Mouse (Mus musculus) heart, embryonic 11.5 days (tissue): Measurements from ENCODE around the gene Mcts2. TPM values are rescaled to one million over a fixed set of nuclear protein-coding genes. Genes with fewer than 3 reads are reported as not detected.
A peak's percentile ranks its signal among the peaks of the same experiment; 100 is the strongest.

Experiments
- ATAC-seq: fragments of 200-750 bp; cut with Nextera tagmentation; replicated peaks from 2 replicates; pipeline ENCODE4 v1.8.0; 2017; ENCODE audit warnings: moderate library complexity; ENCODE audit not compliant: insufficient number of reproducible peaks, low FRiP score, low TSS enrichment
- H3K27ac ChIP-seq: fragments of 300-500 bp; sonication (generic); 2 replicates; pipeline ENCODE4 v1.5.1; 2014; ENCODE audit warnings: mild to moderate bottlenecking, low read depth, low read length
- H3K27me3 ChIP-seq: fragments of 300-500 bp; sonication (generic); 2 replicates; pipeline ENCODE4 v1.6.1; 2014; ENCODE audit warnings: mild to moderate bottlenecking, low read length, mixed read lengths; ENCODE audit not compliant: control insufficient read depth, insufficient read depth
- H3K36me3 ChIP-seq: fragments of 300-500 bp; sonication (generic); 2 replicates; pipeline ENCODE4 v1.6.1; 2014; ENCODE audit warnings: mild to moderate bottlenecking, low read length, moderate library complexity, mixed read lengths; ENCODE audit not compliant: control insufficient read depth, insufficient read depth
- H3K4me1 ChIP-seq: fragments of 300-500 bp; sonication (generic); 2 replicates; pipeline ENCODE4 v1.6.1; 2014; ENCODE audit warnings: low read length; ENCODE audit not compliant: control insufficient read depth, insufficient read depth
- H3K4me2 ChIP-seq: fragments of 300-500 bp; sonication (generic); 2 replicates; pipeline ENCODE4 v1.6.1; 2014; ENCODE audit warnings: mild to moderate bottlenecking, moderate library complexity
- H3K4me3 ChIP-seq: fragments of 300-500 bp; sonication (generic); 2 replicates; pipeline ENCODE4 v1.5.1; 2014; ENCODE audit warnings: low read depth, low read length
- H3K9ac ChIP-seq: fragments of 300-500 bp; sonication (generic); 2 replicates; pipeline ENCODE4 v1.6.1; 2014; ENCODE audit warnings: mild to moderate bottlenecking, low read depth, low read length, moderate library complexity
- H3K9me3 ChIP-seq: fragments of 300-500 bp; sonication (generic); replicated peaks from 2 replicates; pipeline ENCODE4 v1.6.1; 2016; ENCODE audit warnings: low read length; ENCODE audit not compliant: control insufficient read depth
- WGBS: fragments of 180-500 bp; shearing (Covaris S2); extraction: QIAGEN DNeasy Blood & Tissue Kit; methylation state at CpG from one replicate; pipeline ENCODE4 v1.1.7; 2014; ENCODE audit not compliant: insufficient replicate concordance; 5-methylcytosine and 5-hydroxymethylcytosine counted together
- polyA plus RNA-seq: library from polyadenylated mRNA; unstranded; fragments of >200 nt; fragmentation: Nextera tagmentation; extraction: Ambion mirVana; gene quantifications from 2 replicates; pipeline ENCODE4 v1.2.1, GENCODE M21; 2014

Gene Mcts2
- polyA plus RNA-seq, 1 experiment from 2014 or later = 29.2 TPM

GRCm38 (mm10) chr2:152694708-152695107 is 7.9 kb downstream of the Mcts2 start:
- ATAC-seq = no peak
- Histone ChIP-seq H3K4me3 (no peak overlapping the region), H3K36me3 (peaks cover 11% of the 10 kb centered on the region), H3K9ac (0 out of 2 replicates have a peak overlapping the region, but pooled peaks have one; percentile 52), H3K9me3 (no peaks in the 10 kb centered on the region), H3K4me1 (peaks cover 10% of the 10 kb centered on the region), H3K27me3 (no peaks in the 10 kb centered on the region), H3K4me2 (no peak overlapping the region), H3K27ac (no peak overlapping the region)
- WGBS = 72% methylated on average over 7 of the region's 7 CpGs

GRCm38 (mm10) chr2:152696016-152696415 is 9.2 kb downstream of the Mcts2 start:
- no peaks in the 10 kb centered on the region for H3K27me3 ChIP-seq
- no peak overlapping the region for H3K4me3 ChIP-seq
- H3K4me2 ChIP-seq = no peak overlapping the region
- H3K9me3 ChIP-seq = no peaks in the 10 kb centered on the region
- H3K27ac ChIP-seq = peak overlapping the region; percentile 41; the same call in 1 of the 2 replicates
- peak overlapping the region; percentile 76 for H3K9ac ChIP-seq
- peaks cover 16% of the 10 kb centered on the region for H3K36me3 ChIP-seq
- 71% methylated on average over 10 of the region's 10 CpGs for WGBS
- ATAC-seq = no peak
- H3K4me1 ChIP-seq = peaks cover 12% of the 10 kb centered on the region

- H3K9ac ChIP-seq = peak overlapping the region; percentile 76
- H3K9me3 ChIP-seq = no peaks in the 10 kb centered on the region
- H3K4me1 ChIP-seq = peaks cover 12% of the 10 kb centered on the region
- peaks cover 22% of the 10 kb centered on the region for H3K36me3 ChIP-seq
- WGBS = 41% methylated on average over 20 of the region's 20 CpGs
- peak; percentile 32; the same call in 1 of the 2 replicates for ATAC-seq
- no peak overlapping the region for H3K4me2 ChIP-seq
- no peak overlapping the region for H3K4me3 ChIP-seq
- H3K27ac ChIP-seq = peak overlapping the region; percentile 41; the same call in 1 of the 2 replicates
- no peaks in the 10 kb centered on the region for H3K27me3 ChIP-seq
Observed at GRCm38 (mm10) chr2:152696476-152697164, 9.8 kb downstream of the Mcts2 start.

GRCm38 (mm10) chr2:152700138-152700537 is 13.3 kb downstream of the Mcts2 start:
- Histone ChIP-seq H3K4me2 (no peak overlapping the region), H3K27ac (no peak overlapping the region), H3K4me1 (peaks cover 12% of the 10 kb centered on the region), H3K9ac (no peak overlapping the region), H3K4me3 (no peak overlapping the region), H3K9me3 (no peaks in the 10 kb centered on the region), H3K36me3 (peaks cover 47% of the 10 kb centered on the region), H3K27me3 (no peaks in the 10 kb centered on the region)
- no peak for ATAC-seq
- 90% methylated on average over 10 of the region's 10 CpGs for WGBS

GRCm38 (mm10) chr2:152700725-152701124 is 13.9 kb downstream of the Mcts2 start:
- Histone ChIP-seq H3K4me3 (no peak overlapping the region), H3K36me3 (peaks cover 47% of the 10 kb centered on the region), H3K9me3 (no peaks in the 10 kb centered on the region), H3K27ac (no peak overlapping the region), H3K4me2 (no peak overlapping the region), H3K4me1 (peaks cover 12% of the 10 kb centered on the region), H3K27me3 (no peaks in the 10 kb centered on the region), H3K9ac (no peak overlapping the region)
- ATAC-seq = no peak
- 89% methylated on average over 8 of the region's 8 CpGs for WGBS

GRCm38 (mm10) chr2:152703596-152704255 is 16.9 kb downstream of the Mcts2 start:
- Histone ChIP-seq H3K9me3 (no peaks in the 10 kb centered on the region), H3K36me3 (peaks cover 46% of the 10 kb centered on the region), H3K4me3 (no peak overlapping the region), H3K9ac (no peak overlapping the region), H3K27me3 (no peaks in the 10 kb centered on the region), H3K27ac (no peak overlapping the region), H3K4me1 (peaks cover 31% of the 10 kb centered on the region), H3K4me2 (no peak overlapping the region)
- 91% methylated on average over 21 of the region's 21 CpGs for WGBS
- ATAC-seq = no peak

- Histone ChIP-seq H3K27me3 (no peaks in the 10 kb centered on the region), H3K4me1 (peaks cover 26% of the 10 kb centered on the region), H3K4me3 (no peak overlapping the region), H3K4me2 (no peak overlapping the region), H3K36me3 (peaks cover 46% of the 10 kb centered on the region), H3K9me3 (no peaks in the 10 kb centered on the region), H3K27ac (no peak overlapping the region), H3K9ac (no peak overlapping the region)
- no peak for ATAC-seq
- WGBS = 84% methylated on average over 5 of the region's 5 CpGs
Observed at GRCm38 (mm10) chr2:152704256-152704605, 17.4 kb downstream of the Mcts2 start.

GRCm38 (mm10) chr2:152704811-152705370 is 18.1 kb downstream of the Mcts2 start:
- Histone ChIP-seq H3K9me3 (no peaks in the 10 kb centered on the region), H3K27ac (no peak overlapping the region), H3K27me3 (no peaks in the 10 kb centered on the region), H3K4me3 (no peak overlapping the region), H3K4me2 (no peak overlapping the region), H3K4me1 (peaks cover 20% of the 10 kb centered on the region), H3K36me3 (peaks cover 43% of the 10 kb centered on the region), H3K9ac (no peak overlapping the region)
- ATAC-seq = no peak
- WGBS = 90% methylated on average over 14 of the region's 14 CpGs
